Mouse (Mus musculus): ENCODE measurements around the gene Gapvd1. TPM values are rescaled to one million over a fixed set of nuclear protein-coding genes. Genes with fewer than 3 reads are reported as not detected.

Gene Gapvd1
- polyA plus RNA-seq, 1 experiment from 2014 or later: 80.3 TPM

DNA sequence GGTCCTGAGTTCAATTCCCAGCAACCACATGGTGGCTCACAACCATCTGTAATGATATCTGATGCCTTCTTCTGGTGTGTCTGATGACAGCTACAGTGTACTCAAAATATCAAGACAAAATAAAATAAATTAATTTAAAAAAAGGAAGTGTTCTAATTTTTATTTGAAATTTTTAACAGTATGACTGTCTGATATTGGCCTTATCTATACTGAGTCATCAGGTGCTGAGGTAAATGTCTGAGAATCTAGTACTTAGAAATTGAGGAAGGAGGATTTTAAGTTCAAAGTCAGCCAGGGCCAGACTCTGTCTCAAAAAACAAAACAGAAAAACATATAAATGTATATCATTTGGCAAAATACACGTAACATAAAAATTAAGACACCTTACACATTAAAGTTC lies 46.4 kb downstream of the Gapvd1 start:
- H3K4me3 ChIP-seq (ENCODE audit: low read depth, low read length): no peak overlapping the region
- H3K9ac ChIP-seq (ENCODE audit: low read depth, low read length): no peak overlapping the region
- ATAC-seq (replicated peaks; ENCODE audit: low FRiP score) (no peak), DNase-seq (ENCODE audit: low spot score) (no peak)
- no peaks in the 10 kb centered on the region for H3K4me1 ChIP-seq (replicated peaks; ENCODE audit: control insufficient read depth, insufficient read depth, low read length)
- no peaks in the 10 kb centered on the region for H3K9me3 ChIP-seq (ENCODE audit: control insufficient read depth, low read length)
- H3K4me2 ChIP-seq: no peak overlapping the region
- H3K27me3 ChIP-seq (replicated peaks; ENCODE audit: control insufficient read depth, insufficient read depth, low read length): no peaks in the 10 kb centered on the region
- H3K36me3 ChIP-seq (ENCODE audit: control insufficient read depth, insufficient read depth, low read length): peaks cover 45% of the 10 kb centered on the region
- 98% methylated on average over 1 of the region's 1 CpGs for WGBS
- no peak overlapping the region for H3K27ac ChIP-seq (ENCODE audit: low read depth, low read length)

DNA sequence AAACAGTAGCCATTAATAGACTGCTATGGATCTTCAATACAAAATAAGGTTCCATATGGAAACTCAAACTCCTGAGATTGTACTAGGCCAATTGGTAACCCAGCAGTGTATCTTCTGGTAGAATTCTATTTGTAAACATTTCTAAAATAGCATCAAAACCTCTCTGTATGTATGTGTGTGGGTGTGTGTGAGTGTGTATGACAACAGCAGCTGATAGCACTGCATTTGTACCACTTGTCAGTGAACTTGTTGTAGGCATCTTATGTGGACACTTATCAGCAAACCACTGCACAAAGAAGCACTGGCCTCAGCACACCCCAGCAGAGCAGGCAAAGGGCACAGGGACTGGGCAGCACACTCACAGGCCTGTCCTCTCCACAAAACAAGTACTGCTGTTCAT lies 58.4 kb downstream of the Gapvd1 start:
- H3K9me3 ChIP-seq (ENCODE audit: control insufficient read depth, low read length): no peaks in the 10 kb centered on the region
- peaks cover 40% of the 10 kb centered on the region for H3K36me3 ChIP-seq (ENCODE audit: control insufficient read depth, insufficient read depth, low read length)
- H3K9ac ChIP-seq (ENCODE audit: low read depth, low read length): no peak overlapping the region
- H3K27ac ChIP-seq (ENCODE audit: low read depth, low read length): no peak overlapping the region
- H3K4me1 ChIP-seq (replicated peaks; ENCODE audit: control insufficient read depth, insufficient read depth, low read length): no peaks in the 10 kb centered on the region
- no peak overlapping the region for H3K4me3 ChIP-seq (ENCODE audit: low read depth, low read length)
- ATAC-seq (replicated peaks; ENCODE audit: low FRiP score) (no peak), DNase-seq (ENCODE audit: low spot score) (no peak)
- no peak overlapping the region for H3K4me2 ChIP-seq
- H3K27me3 ChIP-seq (replicated peaks; ENCODE audit: control insufficient read depth, insufficient read depth, low read length): no peaks in the 10 kb centered on the region

DNA sequence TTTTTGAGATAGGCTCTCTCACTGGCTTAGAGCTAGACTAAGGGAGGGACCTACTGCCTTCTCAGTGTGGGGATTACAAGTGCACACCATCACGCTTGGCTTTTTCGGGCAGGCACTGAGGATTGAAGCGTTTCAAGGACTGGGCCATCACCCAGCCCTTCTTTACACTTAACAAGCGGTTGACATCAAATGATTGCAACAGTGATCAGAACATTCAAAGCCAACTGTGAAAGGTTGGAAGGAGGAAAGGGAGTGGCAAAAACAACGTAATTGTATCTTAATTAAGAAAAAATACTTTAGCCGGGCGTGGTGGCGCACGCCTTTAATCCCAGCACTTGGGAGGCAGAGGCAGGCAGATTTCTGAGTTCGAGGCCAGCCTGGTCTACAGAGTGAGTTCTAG lies 62.2 kb downstream of the Gapvd1 start:
- H3K27ac ChIP-seq (ENCODE audit: low read depth, low read length): no peak overlapping the region
- 96% methylated on average over 9 of the region's 10 CpGs for WGBS
- no peaks in the 10 kb centered on the region for H3K4me1 ChIP-seq (replicated peaks; ENCODE audit: control insufficient read depth, insufficient read depth, low read length)
- ATAC-seq (replicated peaks; ENCODE audit: low FRiP score) (no peak), DNase-seq (ENCODE audit: low spot score) (no peak)
- H3K4me3 ChIP-seq (ENCODE audit: low read depth, low read length): no peak overlapping the region
- H3K27me3 ChIP-seq (replicated peaks; ENCODE audit: control insufficient read depth, insufficient read depth, low read length): no peaks in the 10 kb centered on the region
- H3K4me2 ChIP-seq: no peak overlapping the region
- H3K9ac ChIP-seq (ENCODE audit: low read depth, low read length): no peak overlapping the region
- H3K36me3 ChIP-seq (ENCODE audit: control insufficient read depth, insufficient read depth, low read length): peaks cover 38% of the 10 kb centered on the region
- H3K9me3 ChIP-seq (ENCODE audit: control insufficient read depth, low read length): no peaks in the 10 kb centered on the region

DNA sequence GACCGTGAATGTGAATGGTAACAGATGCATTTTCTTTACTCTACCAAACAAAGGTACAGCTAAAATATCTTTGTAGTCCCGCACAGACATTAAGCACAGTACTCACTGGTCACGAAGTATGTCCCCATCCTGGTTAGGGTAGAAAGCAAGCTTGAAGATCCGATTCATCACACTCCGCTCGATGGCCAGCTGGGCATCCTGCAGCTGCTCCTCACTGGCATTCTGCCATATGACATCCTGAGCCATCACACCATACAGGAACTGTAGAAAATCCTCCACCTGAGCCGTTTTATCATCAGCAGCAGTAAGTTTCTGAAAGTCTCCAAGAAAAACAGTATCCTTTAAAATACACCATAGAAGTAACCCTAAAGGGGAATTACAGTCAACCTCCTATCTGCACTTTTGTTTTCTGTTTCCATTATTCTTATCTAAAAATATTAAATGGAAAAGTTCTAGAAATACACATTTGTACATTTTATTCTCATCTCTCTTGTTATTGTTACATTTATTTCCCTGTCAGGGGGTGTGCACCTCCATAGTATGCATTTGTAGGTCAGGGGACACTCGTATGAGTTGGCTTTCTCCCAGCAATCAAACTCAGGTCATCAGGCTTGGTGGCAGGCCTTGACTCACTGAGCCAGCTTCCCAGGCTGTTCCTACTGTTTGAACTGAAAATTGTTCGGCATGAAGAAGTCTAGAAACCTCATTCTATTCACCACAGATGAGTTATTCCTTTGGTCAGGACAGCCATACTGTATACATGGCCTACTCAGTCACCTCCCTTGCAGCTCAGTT lies 70.8 kb downstream of the Gapvd1 start:
- Histone ChIP-seq H3K4me2 (no peak overlapping the region), H3K4me1 (replicated peaks; ENCODE audit: control insufficient read depth, insufficient read depth, low read length) (no peaks in the 10 kb centered on the region), H3K4me3 (ENCODE audit: low read depth, low read length) (no peak overlapping the region), H3K27me3 (replicated peaks; ENCODE audit: control insufficient read depth, insufficient read depth, low read length) (no peaks in the 10 kb centered on the region), H3K9ac (ENCODE audit: low read depth, low read length) (no peak overlapping the region), H3K27ac (ENCODE audit: low read depth, low read length) (no peak overlapping the region), H3K9me3 (ENCODE audit: control insufficient read depth, low read length) (no peaks in the 10 kb centered on the region), H3K36me3 (ENCODE audit: control insufficient read depth, insufficient read depth, low read length) (peaks cover 37% of the 10 kb centered on the region)
- ATAC-seq (replicated peaks; ENCODE audit: low FRiP score) (no peak), DNase-seq (ENCODE audit: low spot score) (no peak)
- WGBS: 94% methylated on average over 9 of the region's 9 CpGs

DNA sequence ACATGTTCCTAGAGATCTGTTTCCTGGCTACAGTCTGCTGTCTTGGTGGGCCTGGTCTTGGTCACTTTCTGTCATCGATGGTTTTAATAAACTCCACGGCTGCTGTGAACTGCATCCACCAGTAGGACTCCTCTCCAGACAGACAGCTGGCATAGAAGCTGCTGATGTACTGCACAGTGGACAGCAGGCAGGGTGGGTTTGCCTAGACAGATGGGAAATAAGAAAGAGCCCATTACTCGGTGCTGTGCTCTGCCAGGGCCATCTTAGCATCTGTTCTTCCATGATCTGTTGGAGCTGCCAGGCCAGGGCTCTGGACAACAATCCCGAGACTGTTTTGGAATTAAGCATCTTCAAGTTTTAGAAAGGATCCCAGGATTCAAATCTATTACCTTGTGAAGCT lies 77.1 kb downstream of the Gapvd1 start:
- no peak overlapping the region for H3K9ac ChIP-seq (ENCODE audit: low read depth, low read length)
- 85% methylated on average over 4 of the region's 4 CpGs for WGBS
- no peak for ATAC-seq (replicated peaks; ENCODE audit: low FRiP score)
- no peak overlapping the region for H3K4me2 ChIP-seq
- H3K4me3 ChIP-seq (ENCODE audit: low read depth, low read length): no peak overlapping the region
- H3K36me3 ChIP-seq (ENCODE audit: control insufficient read depth, insufficient read depth, low read length): peaks cover 30% of the 10 kb centered on the region
- no peaks in the 10 kb centered on the region for H3K9me3 ChIP-seq (ENCODE audit: control insufficient read depth, low read length)
- no peaks in the 10 kb centered on the region for H3K4me1 ChIP-seq (replicated peaks; ENCODE audit: control insufficient read depth, insufficient read depth, low read length)
- no peaks in the 10 kb centered on the region for H3K27me3 ChIP-seq (replicated peaks; ENCODE audit: control insufficient read depth, insufficient read depth, low read length)
- no peak for DNase-seq (ENCODE audit: low spot score)
- no peak overlapping the region for H3K27ac ChIP-seq (ENCODE audit: low read depth, low read length)

DNA sequence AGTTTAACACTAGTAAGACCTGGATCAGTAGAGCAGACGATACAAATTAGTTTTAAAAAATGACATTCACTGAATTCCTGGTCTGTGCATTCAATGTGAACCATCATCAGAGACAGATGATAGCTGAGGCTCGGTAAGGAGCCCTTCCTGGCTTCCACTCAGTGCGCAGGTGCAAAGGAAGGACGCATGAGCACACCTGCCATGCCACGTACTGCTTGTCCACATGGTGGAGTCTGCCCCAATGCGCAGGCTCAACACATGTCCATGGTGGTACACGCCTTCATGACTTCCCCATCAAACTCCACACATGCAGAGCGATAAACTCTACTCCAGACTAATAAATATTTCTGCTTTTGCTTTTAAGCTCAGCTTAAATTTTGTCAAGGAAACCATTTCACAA lies 78.0 kb downstream of the Gapvd1 start:
- Histone ChIP-seq H3K27me3 (replicated peaks; ENCODE audit: control insufficient read depth, insufficient read depth, low read length) (no peaks in the 10 kb centered on the region), H3K4me3 (ENCODE audit: low read depth, low read length) (no peak overlapping the region), H3K9me3 (ENCODE audit: control insufficient read depth, low read length) (no peaks in the 10 kb centered on the region), H3K36me3 (ENCODE audit: control insufficient read depth, insufficient read depth, low read length) (peaks cover 25% of the 10 kb centered on the region), H3K9ac (ENCODE audit: low read depth, low read length) (no peak overlapping the region), H3K4me1 (replicated peaks; ENCODE audit: control insufficient read depth, insufficient read depth, low read length) (no peaks in the 10 kb centered on the region), H3K27ac (ENCODE audit: low read depth, low read length) (no peak overlapping the region), H3K4me2 (no peak overlapping the region)
- WGBS: 95% methylated on average over 8 of the region's 8 CpGs
- ATAC-seq (replicated peaks; ENCODE audit: low FRiP score) (no peak), DNase-seq (ENCODE audit: low spot score) (no peak)

DNA sequence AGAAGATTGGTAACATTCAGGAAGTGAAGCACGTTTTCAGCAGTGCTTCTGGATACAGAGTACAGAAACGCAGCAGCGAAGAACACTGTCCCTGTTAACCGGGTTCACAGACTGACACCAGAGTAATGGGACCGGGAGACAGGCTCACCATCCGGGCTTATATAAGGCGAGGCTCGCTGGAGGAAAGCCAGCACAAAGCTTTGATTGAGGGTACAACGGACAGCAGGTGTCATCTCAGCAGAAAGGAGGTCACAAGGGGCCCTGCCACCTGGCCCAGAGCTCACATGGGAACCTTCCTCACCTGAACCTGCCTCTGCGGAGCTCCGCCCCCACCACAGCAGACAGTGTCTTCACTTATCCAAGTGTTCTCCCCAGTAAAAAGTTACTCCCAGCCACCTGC lies 81.2 kb downstream of the Gapvd1 start:
- Histone ChIP-seq H3K27me3 (replicated peaks; ENCODE audit: control insufficient read depth, insufficient read depth, low read length) (no peaks in the 10 kb centered on the region; the same call in 1 of the 2 replicates), H3K27ac (ENCODE audit: low read depth, low read length) (no peak overlapping the region), H3K4me1 (replicated peaks; ENCODE audit: control insufficient read depth, insufficient read depth, low read length) (peaks cover 3% of the 10 kb centered on the region; the same call in 1 of the 2 replicates), H3K4me2 (no peak overlapping the region), H3K9ac (ENCODE audit: low read depth, low read length) (no peak overlapping the region), H3K9me3 (ENCODE audit: control insufficient read depth, low read length) (no peaks in the 10 kb centered on the region), H3K4me3 (ENCODE audit: low read depth, low read length) (no peak overlapping the region), H3K36me3 (ENCODE audit: control insufficient read depth, insufficient read depth, low read length) (peaks cover 17% of the 10 kb centered on the region; the same call in 1 of the 2 replicates)
- DNase-seq (ENCODE audit: low spot score) (no peak), ATAC-seq (replicated peaks; ENCODE audit: low FRiP score) (no peak)
- 87% methylated on average over 11 of the region's 11 CpGs for WGBS

DNA sequence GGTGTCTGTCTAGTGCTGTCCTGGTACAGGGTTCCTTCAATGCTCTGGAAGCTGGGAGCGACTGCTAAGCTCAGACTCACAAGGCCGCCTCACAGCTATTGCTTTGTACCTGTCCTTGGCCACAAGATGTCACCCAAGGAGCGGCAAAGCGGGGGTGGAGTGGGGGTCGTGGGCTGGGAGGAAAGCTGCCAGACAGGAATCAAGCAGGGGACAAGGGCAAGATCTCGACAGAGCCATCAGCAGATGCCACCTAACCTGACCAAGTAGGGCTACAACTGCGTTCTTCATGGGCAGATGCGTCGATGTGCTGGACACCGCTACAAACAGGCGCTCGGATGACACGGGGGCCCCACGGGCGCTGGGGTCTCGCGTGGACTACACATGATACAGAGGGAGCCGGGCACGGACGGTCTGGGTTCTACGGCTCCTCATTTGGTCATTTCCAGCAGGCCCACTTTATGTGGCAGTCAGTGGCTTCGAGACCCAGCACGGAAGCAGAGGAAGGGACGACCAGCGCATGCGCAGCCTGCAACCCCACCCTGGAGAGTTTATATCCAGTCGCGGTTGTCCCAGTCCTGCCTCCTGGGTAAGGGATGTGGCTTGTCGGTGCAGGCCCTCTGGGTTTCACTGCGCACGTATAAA lies 83.5 kb downstream of the Gapvd1 start:
- DNase-seq (ENCODE audit: low spot score): peak; percentile 65
- Histone ChIP-seq H3K27me3 (replicated peaks; ENCODE audit: control insufficient read depth, insufficient read depth, low read length) (peaks cover 12% of the 10 kb centered on the region; the same call in 1 of the 2 replicates), H3K36me3 (ENCODE audit: control insufficient read depth, insufficient read depth, low read length) (peaks cover 4% of the 10 kb centered on the region; the same call in 1 of the 2 replicates), H3K4me2 (peak overlapping the region; percentile 73), H3K4me3 (ENCODE audit: low read depth, low read length) (peak overlapping the region; percentile 50), H3K27ac (ENCODE audit: low read depth, low read length) (no peak overlapping the region), H3K4me1 (replicated peaks; ENCODE audit: control insufficient read depth, insufficient read depth, low read length) (peaks cover 5% of the 10 kb centered on the region; the same call in 1 of the 2 replicates), H3K9ac (ENCODE audit: low read depth, low read length) (peak overlapping the region; percentile 64), H3K9me3 (ENCODE audit: control insufficient read depth, low read length) (no peaks in the 10 kb centered on the region)
- ATAC-seq (replicated peaks; ENCODE audit: low FRiP score): peak; percentile 61
- 31% methylated on average over 31 of the region's 31 CpGs for WGBS

DNA sequence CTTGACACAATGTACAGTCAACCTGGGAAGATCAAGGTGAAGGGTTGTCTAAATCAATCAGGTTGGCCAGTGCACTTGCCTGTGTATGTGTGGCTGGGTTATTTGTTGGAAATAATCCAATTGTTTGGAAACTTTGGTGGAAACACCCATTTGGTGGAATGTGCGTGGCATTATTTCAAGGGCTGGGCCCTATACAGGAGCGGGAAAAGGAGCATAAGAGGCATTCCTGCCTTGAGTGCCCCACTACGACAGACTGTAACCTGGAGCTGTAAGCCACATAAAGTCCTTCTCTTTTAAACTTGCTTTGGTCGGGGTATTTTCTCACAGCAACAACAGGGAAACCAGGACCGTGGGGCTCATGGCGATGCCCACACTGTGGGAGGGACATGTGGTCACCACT lies 84.6 kb downstream of the Gapvd1 start:
- DNase-seq (ENCODE audit: low spot score): no peak
- Histone ChIP-seq H3K36me3 (ENCODE audit: control insufficient read depth, insufficient read depth, low read length) (no peaks in the 10 kb centered on the region), H3K9ac (ENCODE audit: low read depth, low read length) (no peak overlapping the region), H3K27ac (ENCODE audit: low read depth, low read length) (no peak overlapping the region), H3K9me3 (ENCODE audit: control insufficient read depth, low read length) (no peaks in the 10 kb centered on the region), H3K27me3 (replicated peaks; ENCODE audit: control insufficient read depth, insufficient read depth, low read length) (peaks cover 15% of the 10 kb centered on the region; the same call in 1 of the 2 replicates), H3K4me1 (replicated peaks; ENCODE audit: control insufficient read depth, insufficient read depth, low read length) (peaks cover 5% of the 10 kb centered on the region; the same call in 1 of the 2 replicates), H3K4me2 (no peak overlapping the region), H3K4me3 (ENCODE audit: low read depth, low read length) (no peak overlapping the region)
- 74% methylated on average over 6 of the region's 6 CpGs for WGBS
- ATAC-seq (replicated peaks; ENCODE audit: low FRiP score): no peak

All from liver, embryonic 11.5 days (tissue).